Mouse (Mus musculus): ENCODE results near the gene Arhgef28. TPM values are rescaled to one million over a fixed set of nuclear protein-coding genes. Genes with fewer than 3 reads are reported as not detected.

The Arhgef28 gene
- polyA plus RNA-seq, 1 experiment from 2014 or later, result 0.85 TPM

DNA sequence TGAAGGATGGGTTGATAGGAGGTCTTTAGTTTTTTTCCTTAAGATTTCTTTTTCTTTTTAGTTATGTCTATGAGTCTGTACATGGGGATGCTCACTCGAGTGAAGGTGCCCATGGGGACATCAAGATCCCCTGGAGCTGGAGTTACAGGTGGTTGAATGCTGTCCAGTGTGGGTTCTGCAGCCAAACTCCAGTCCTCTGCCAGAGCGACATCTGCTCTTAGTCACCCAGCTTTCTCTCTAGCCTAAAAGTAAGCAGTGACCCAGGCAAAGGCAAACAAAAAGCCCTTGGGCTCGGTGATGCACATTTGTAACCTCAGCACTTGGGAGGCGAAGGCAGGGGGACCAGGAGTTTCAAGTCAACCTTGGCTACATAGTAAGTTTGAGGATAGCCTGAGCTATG, 232.3 kb downstream of the Arhgef28 start:
- no peak for ATAC-seq
- H3K27me3 ChIP-seq (replicated peaks), result no peaks in the 10 kb centered on the region
- 47% methylated on average over 4 of the region's 4 CpGs for WGBS (ENCODE audit: insufficient replicate concordance)
- H3K4me2 ChIP-seq, result no peak overlapping the region
- no peaks in the 10 kb centered on the region for H3K4me1 ChIP-seq
- H3K27ac ChIP-seq, result no peak overlapping the region
- H3K9me3 ChIP-seq (replicated peaks), result no peaks in the 10 kb centered on the region
- H3K4me3 ChIP-seq, result no peak overlapping the region
- H3K9ac ChIP-seq, result no peak overlapping the region
- no peaks in the 10 kb centered on the region for H3K36me3 ChIP-seq

GRCm38 (mm10) chr13:97966077-97966476, 240.2 kb downstream of the Arhgef28 start:
- Histone ChIP-seq H3K27me3 (replicated peaks) (no peaks in the 10 kb centered on the region), H3K4me1 (no peaks in the 10 kb centered on the region), H3K36me3 (no peaks in the 10 kb centered on the region), H3K4me2 (no peak overlapping the region), H3K9ac (no peak overlapping the region), H3K27ac (no peak overlapping the region), H3K4me3 (no peak overlapping the region), H3K9me3 (replicated peaks) (no peaks in the 10 kb centered on the region)
- no peak for ATAC-seq
- WGBS (ENCODE audit: insufficient replicate concordance), result 67% methylated on average over 5 of the region's 5 CpGs

DNA sequence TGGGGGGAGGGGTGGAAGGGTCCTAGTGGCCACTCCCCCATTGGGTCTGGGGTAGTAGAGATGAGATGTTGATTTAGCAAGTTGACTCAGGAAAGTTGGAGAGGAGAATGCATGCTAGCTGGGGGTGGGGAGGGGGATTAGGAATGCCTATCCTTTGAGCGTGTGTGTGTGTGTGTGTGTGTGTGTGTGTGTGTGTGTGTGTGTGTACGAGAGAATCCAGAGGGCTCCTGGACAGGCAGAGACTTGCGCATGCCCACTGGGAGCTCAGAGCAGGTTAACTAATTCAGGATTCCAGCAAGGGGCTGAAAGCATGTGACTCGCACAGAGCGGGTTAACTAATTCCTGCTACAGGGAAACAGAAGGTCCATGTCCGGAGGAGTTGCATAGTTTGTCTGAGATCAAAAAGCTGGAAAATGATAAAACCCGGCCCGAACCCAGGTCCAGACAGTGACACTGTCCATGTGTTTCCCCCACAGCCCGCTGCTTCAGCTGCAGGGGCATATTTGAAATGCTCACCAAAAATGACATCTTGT, 241.3 kb downstream of the Arhgef28 start:
- Histone ChIP-seq H3K27me3 (replicated peaks) (no peaks in the 10 kb centered on the region), H3K4me1 (no peaks in the 10 kb centered on the region), H3K4me3 (no peak overlapping the region), H3K36me3 (no peaks in the 10 kb centered on the region), H3K9me3 (replicated peaks) (no peaks in the 10 kb centered on the region), H3K9ac (no peak overlapping the region), H3K27ac (no peak overlapping the region), H3K4me2 (no peak overlapping the region)
- 62% methylated on average over 9 of the region's 9 CpGs for WGBS (ENCODE audit: insufficient replicate concordance)
- no peak for ATAC-seq

- no peak for ATAC-seq
- H3K4me2 ChIP-seq, result no peak overlapping the region
- no peaks in the 10 kb centered on the region for H3K27me3 ChIP-seq (replicated peaks)
- 62% methylated on average over 4 of the region's 4 CpGs for WGBS (ENCODE audit: insufficient replicate concordance)
- no peaks in the 10 kb centered on the region for H3K4me1 ChIP-seq
- no peaks in the 10 kb centered on the region for H3K9me3 ChIP-seq (replicated peaks)
- no peak overlapping the region for H3K4me3 ChIP-seq
- H3K36me3 ChIP-seq, result no peaks in the 10 kb centered on the region
- no peak overlapping the region for H3K27ac ChIP-seq
- H3K9ac ChIP-seq, result no peak overlapping the region
Measured at GRCm38 (mm10) chr13:97960142-97960541, 246.1 kb downstream of the Arhgef28 start.

DNA sequence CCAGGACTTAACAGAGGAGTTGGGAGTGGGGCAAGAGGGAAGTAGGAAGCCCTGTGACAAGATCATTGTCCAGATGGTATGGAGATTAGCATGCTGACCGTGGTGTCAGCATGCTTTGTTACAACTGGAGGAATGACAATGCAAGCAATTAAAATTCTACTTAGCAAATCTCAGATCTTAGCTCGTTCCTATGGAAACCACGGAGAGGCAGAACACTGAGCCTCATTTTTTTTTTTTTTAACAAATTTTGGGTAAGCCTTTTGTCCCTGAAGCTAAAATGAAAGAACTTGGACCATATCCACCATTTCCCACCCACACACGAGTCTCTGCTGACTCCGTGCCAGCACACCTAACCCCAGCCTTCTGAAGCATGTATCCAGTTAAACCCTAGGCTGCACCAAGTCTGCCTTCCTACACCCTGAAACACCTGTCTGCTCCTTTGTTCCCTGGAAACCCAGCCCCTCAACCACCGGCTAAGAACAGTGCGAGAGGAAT, 246.8 kb downstream of the Arhgef28 start:
- Histone ChIP-seq H3K4me2 (no peak overlapping the region), H3K4me1 (no peaks in the 10 kb centered on the region), H3K9ac (no peak overlapping the region), H3K27me3 (replicated peaks) (no peaks in the 10 kb centered on the region), H3K27ac (no peak overlapping the region), H3K4me3 (no peak overlapping the region), H3K36me3 (no peaks in the 10 kb centered on the region), H3K9me3 (replicated peaks) (no peaks in the 10 kb centered on the region)
- ATAC-seq, result no peak
- WGBS (ENCODE audit: insufficient replicate concordance), result 40% methylated on average over 7 of the region's 7 CpGs

DNA sequence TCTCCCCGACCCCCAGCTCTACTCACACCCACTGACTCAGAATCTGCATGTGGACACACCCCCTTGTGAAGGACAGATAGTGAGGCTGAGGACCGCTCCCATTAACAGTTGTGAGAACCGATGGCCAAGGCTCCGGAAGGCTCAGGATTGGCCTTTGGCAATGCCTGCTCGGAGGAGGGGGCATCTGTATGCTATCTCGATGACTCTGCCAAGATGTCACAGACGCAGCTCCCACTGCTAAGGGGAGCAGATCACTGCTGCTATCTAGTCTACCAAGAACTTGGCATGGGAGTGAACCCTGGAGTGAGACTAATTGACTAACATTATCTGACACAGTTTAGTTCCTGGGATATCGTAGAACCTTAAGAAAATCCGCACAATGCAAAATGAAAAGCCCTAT, 250.5 kb downstream of the Arhgef28 start:
- H3K36me3 ChIP-seq, result no peaks in the 10 kb centered on the region
- H3K4me2 ChIP-seq, result no peak overlapping the region
- H3K9me3 ChIP-seq (replicated peaks), result no peaks in the 10 kb centered on the region
- WGBS (ENCODE audit: insufficient replicate concordance), result 39% methylated on average over 9 of the region's 9 CpGs
- no peak for ATAC-seq
- H3K27me3 ChIP-seq (replicated peaks), result no peaks in the 10 kb centered on the region
- H3K4me1 ChIP-seq, result no peaks in the 10 kb centered on the region
- no peak overlapping the region for H3K27ac ChIP-seq
- no peak overlapping the region for H3K9ac ChIP-seq
- no peak overlapping the region for H3K4me3 ChIP-seq

DNA sequence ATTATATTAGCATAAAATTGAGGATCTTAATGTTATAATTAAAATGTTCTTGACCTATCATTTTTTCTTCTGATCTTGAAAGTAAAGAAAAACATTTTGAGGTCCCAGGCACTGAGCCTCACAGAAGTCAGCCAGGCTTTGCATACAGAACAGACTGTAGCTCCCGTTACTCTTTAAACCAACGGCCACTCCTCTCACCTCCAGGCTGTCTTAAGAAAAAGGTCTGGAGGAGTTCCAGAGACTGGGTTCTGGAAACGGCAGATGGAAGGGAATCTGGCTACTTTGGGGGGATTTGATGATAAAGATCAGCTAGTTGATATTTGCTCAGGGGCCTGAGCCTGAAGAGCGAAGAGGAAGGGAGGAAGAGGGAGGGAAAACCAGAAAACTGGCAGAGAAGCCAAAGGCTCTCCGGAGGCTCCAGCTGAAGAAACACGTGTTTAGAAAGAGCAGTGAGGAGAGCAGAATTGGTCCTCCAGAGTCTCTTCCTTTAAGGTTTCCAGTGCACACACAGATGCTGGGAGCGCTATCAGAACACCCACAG, 251.2 kb downstream of the Arhgef28 start:
- WGBS (ENCODE audit: insufficient replicate concordance), result 36% methylated on average over 7 of the region's 7 CpGs
- no peak for ATAC-seq
- Histone ChIP-seq H3K9me3 (replicated peaks) (no peaks in the 10 kb centered on the region), H3K4me2 (no peak overlapping the region), H3K27ac (no peak overlapping the region), H3K9ac (no peak overlapping the region), H3K36me3 (no peaks in the 10 kb centered on the region), H3K4me1 (no peaks in the 10 kb centered on the region), H3K27me3 (replicated peaks) (no peaks in the 10 kb centered on the region), H3K4me3 (no peak overlapping the region)

DNA sequence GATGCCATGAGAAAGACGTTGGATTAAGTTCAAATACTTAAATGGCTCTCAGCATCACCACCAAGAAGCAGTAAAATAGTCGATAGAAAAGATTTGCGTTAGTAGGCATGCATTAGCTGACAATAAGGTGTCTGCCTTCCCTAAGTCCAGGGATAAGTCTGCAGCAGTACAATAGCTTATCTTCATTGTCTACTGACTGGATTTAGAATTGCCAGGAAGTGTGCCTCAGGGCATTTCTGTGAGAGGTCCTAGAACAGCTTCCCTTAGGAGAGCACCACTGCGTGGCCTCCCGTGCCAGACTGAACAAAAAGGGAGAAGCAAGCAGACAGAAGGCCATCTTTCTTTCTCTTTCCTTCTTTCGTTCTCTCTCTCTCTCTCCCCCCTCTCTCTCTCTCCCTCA, 252.2 kb downstream of the Arhgef28 start:
- H3K9me3 ChIP-seq (replicated peaks), result no peaks in the 10 kb centered on the region
- 59% methylated on average over 6 of the region's 6 CpGs for WGBS (ENCODE audit: insufficient replicate concordance)
- no peak overlapping the region for H3K4me2 ChIP-seq
- H3K4me3 ChIP-seq, result no peak overlapping the region
- no peaks in the 10 kb centered on the region for H3K36me3 ChIP-seq
- H3K27ac ChIP-seq, result no peak overlapping the region
- H3K9ac ChIP-seq, result no peak overlapping the region
- no peaks in the 10 kb centered on the region for H3K4me1 ChIP-seq
- no peaks in the 10 kb centered on the region for H3K27me3 ChIP-seq (replicated peaks)
- ATAC-seq, result no peak

GRCm38 (mm10) chr13:97953526-97953925, 252.7 kb downstream of the Arhgef28 start:
- ATAC-seq, result no peak
- no peaks in the 10 kb centered on the region for H3K9me3 ChIP-seq (replicated peaks)
- no peak overlapping the region for H3K4me2 ChIP-seq
- 78% methylated on average over 19 of the region's 19 CpGs for WGBS (ENCODE audit: insufficient replicate concordance)
- H3K36me3 ChIP-seq, result no peaks in the 10 kb centered on the region
- no peak overlapping the region for H3K4me3 ChIP-seq
- H3K9ac ChIP-seq, result no peak overlapping the region
- no peaks in the 10 kb centered on the region for H3K4me1 ChIP-seq
- no peaks in the 10 kb centered on the region for H3K27me3 ChIP-seq (replicated peaks)
- no peak overlapping the region for H3K27ac ChIP-seq

- Histone ChIP-seq H3K4me1 (no peaks in the 10 kb centered on the region), H3K9ac (no peak overlapping the region), H3K27me3 (replicated peaks) (no peaks in the 10 kb centered on the region), H3K27ac (no peak overlapping the region), H3K4me2 (no peak overlapping the region), H3K36me3 (no peaks in the 10 kb centered on the region), H3K9me3 (replicated peaks) (no peaks in the 10 kb centered on the region), H3K4me3 (no peak overlapping the region)
- ATAC-seq, result no peak
- WGBS (ENCODE audit: insufficient replicate concordance), result 60% methylated on average over 6 of the region's 6 CpGs
Measured at GRCm38 (mm10) chr13:97948856-97949255, 257.4 kb downstream of the Arhgef28 start.

DNA sequence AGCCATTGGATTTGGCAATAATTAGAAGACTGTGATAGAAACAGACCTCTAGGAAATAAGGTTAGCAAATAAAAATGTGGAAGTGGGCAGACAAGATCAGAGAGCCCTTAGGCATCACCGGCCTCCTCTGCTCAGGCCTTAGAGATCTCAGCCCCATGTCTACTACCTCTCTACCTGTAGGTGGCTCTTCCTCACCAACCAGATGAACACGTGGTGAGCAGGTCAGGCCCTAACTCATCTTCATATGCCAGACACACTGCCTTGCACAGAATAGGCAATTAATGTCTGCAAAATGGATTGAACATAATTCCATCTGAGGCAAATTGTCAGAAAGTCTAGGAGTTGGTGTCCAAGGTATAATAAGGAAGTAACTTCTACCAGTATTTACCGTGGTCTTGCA, 258.6 kb downstream of the Arhgef28 start:
- 62% methylated on average over 3 of the region's 3 CpGs for WGBS (ENCODE audit: insufficient replicate concordance)
- H3K27me3 ChIP-seq (replicated peaks), result no peaks in the 10 kb centered on the region
- no peak for ATAC-seq
- H3K4me3 ChIP-seq, result no peak overlapping the region
- H3K27ac ChIP-seq, result no peak overlapping the region
- no peaks in the 10 kb centered on the region for H3K9me3 ChIP-seq (replicated peaks)
- no peaks in the 10 kb centered on the region for H3K36me3 ChIP-seq
- no peaks in the 10 kb centered on the region for H3K4me1 ChIP-seq
- no peak overlapping the region for H3K4me2 ChIP-seq
- no peak overlapping the region for H3K9ac ChIP-seq

DNA sequence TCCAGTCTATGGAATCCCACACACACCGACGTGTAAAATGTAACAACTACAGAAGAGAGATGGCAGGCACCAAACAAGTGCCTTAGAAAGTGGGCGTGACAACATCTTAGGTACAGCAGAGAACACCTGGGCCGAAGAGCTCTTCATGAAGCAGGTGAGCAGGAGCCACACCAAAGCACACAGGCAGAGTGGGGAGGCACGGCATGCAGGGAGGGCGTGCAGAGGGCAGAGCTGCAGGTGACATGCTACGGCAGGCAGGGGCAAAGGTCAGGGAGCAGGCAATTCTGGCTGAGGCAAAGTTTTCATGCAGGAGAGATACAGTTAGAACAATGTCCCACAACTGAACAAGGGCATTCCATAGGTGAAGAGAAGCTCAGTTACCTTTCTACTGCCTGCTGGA, 259.8 kb downstream of the Arhgef28 start:
- Histone ChIP-seq H3K36me3 (no peaks in the 10 kb centered on the region), H3K4me2 (no peak overlapping the region), H3K9ac (no peak overlapping the region), H3K27ac (no peak overlapping the region), H3K9me3 (replicated peaks) (no peaks in the 10 kb centered on the region), H3K4me3 (no peak overlapping the region), H3K4me1 (no peaks in the 10 kb centered on the region), H3K27me3 (replicated peaks) (no peaks in the 10 kb centered on the region)
- WGBS (ENCODE audit: insufficient replicate concordance), result 82% methylated on average over 7 of the region's 7 CpGs
- no peak for ATAC-seq

Data from liver, embryonic 12.5 days (tissue).